Mouse (Mus musculus): ENCODE measurements around the gene Cacfd1. TPM values are rescaled to one million over a fixed set of nuclear protein-coding genes. Genes with fewer than 3 reads are reported as not detected.
A peak's percentile ranks its signal among the peaks of the same experiment; 100 is the strongest.

Cacfd1 gene
- polyA plus RNA-seq (2015; fragmentation: Nextera tagmentation; extraction: Ambion mirVana): 103 TPM in 2 replicates

DNA sequence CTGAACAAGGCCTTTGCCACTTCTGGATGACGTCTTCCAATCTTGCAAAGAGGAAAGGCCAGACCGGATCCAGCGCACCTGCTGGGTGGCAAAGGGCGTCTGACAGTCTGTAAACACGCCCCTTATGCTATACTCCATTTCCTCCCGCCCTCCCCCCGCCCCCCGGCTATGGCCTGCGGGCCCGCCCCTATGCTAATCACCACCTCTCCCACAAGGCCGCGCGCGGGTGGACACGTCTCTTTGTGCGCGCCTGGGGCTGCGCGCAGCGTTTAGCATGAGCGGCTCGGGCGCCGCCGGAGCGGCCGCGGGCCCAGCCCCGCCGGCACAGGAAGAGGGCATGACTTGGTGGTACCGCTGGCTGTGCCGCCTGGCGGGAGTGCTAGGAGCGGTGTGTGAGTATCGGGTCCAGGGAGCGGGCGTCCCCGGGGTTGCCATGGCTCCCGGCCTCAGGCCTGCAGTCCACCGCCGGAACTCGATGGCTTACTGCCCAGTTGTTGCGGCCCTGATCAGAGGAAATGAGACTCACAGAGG lies at the start of gene Cacfd1:
Gene Cacfd1 (plus strand): TSS at position 213 of the 531 bp plus-strand sequence.
- under 1% methylated on average over 37 of the region's 43 CpGs for WGBS
- peak within 1 kb of the TSS; percentile 91 for H3K9ac ChIP-seq (ENCODE audit: low read depth, low read length)
- ATAC-seq: peak; percentile 97

DNA sequence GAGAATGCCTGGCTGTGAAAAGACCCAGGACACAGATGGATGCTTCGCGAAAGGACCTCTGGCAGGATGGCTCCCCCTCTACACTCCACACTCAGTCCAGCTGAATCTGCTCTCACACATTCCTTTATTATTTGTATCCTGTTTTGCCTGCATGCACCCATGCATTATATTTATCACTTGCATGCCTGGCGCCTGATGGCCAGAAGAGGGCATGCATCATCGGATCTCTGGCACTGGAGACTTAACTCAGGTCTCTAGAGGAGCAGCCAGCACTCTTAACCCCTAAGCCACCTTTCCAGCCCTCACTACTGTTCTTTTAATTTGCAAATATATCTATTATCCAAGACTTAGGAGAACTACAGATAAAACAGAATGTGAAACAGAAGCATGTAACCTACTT lies 49.0 kb upstream of the Cacfd1 start:
- H3K9me3 ChIP-seq (ENCODE audit: control insufficient read depth, low read length): no peaks in the 10 kb centered on the region
- peaks cover 25% of the 10 kb centered on the region for H3K4me1 ChIP-seq (ENCODE audit: control insufficient read depth, insufficient read depth, low read depth, low read length)
- 73% methylated on average over 4 of the region's 4 CpGs for WGBS
- peaks cover 24% of the 10 kb centered on the region for H3K36me3 ChIP-seq (ENCODE audit: control insufficient read depth, insufficient read depth, low read length)
- no peaks in the 10 kb centered on the region for H3K27me3 ChIP-seq (replicated peaks; ENCODE audit: control insufficient read depth, insufficient read depth, low read length)
- H3K4me2 ChIP-seq (ENCODE audit: low read length): no peak overlapping the region
- ATAC-seq: no peak
- no peak overlapping the region for H3K4me3 ChIP-seq (ENCODE audit: low read length)
- H3K27ac ChIP-seq (ENCODE audit: low read depth, low read length): no peak overlapping the region
- H3K9ac ChIP-seq (ENCODE audit: low read depth, low read length): no peak overlapping the region

More for the DNA sequence above, at the start of gene Cacfd1:
- Histone ChIP-seq H3K4me2 (ENCODE audit: low read length) (peak within 1 kb of the TSS; percentile 95), H3K27ac (ENCODE audit: low read depth, low read length) (peak within 1 kb of the TSS; percentile 88), H3K9me3 (ENCODE audit: control insufficient read depth, low read length) (no peaks in the 10 kb centered on the region), H3K4me3 (ENCODE audit: low read length) (peak within 1 kb of the TSS; percentile 76), H3K4me1 (ENCODE audit: control insufficient read depth, insufficient read depth, low read depth, low read length) (peaks cover 23% of the 10 kb centered on the region), H3K27me3 (replicated peaks; ENCODE audit: control insufficient read depth, insufficient read depth, low read length) (no peaks in the 10 kb centered on the region), H3K36me3 (ENCODE audit: control insufficient read depth, insufficient read depth, low read length) (peaks cover 11% of the 10 kb centered on the region)

DNA sequence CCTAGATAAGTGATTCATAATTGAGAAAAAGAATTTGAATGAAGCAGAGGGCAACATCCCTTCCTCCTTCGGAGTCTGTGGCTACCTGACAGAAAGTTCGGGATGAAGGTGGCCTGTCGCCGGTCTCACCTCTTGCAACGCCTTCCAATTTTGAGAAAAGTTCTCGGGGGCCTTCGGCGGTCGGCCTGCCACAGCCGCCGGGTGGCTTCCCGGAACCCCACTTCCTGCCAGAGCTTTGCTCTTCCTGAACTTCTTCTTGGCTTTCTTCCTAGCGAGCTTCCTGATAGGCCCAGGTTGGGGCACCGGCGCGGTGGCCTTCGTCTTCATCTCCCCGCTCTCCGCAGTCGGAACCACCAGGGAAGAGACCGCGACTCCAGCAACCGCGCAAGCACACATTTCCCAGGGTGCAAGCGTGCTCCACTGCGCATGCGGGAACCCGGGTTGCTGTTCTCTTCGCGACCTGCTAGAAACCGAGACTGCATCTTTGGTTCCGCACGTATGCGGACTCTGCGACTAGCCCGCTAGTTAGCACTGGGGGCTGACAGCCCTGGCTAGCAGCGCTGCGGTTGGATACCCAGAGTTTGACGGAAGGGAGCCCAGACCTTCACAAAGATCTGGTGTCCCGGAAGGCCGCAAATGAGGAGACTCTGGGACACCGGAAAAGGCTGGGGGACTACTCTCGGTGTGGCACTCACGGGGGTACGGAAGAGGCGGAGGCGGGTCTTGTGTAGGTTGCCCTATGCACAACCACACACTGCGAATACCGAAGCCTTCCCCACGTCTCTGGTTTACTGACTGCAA lies 45.6 kb upstream of the Cacfd1 start, which contains the start of gene Rexo4:
Gene Rexo4 (minus strand): TSS at position 464 of the 801 bp plus-strand sequence.
- Histone ChIP-seq H3K9ac (ENCODE audit: low read depth, low read length) (peak within 1 kb of the TSS; percentile 89), H3K27ac (ENCODE audit: low read depth, low read length) (peak within 1 kb of the TSS; percentile 98), H3K4me1 (ENCODE audit: control insufficient read depth, insufficient read depth, low read depth, low read length) (peaks cover 25% of the 10 kb centered on the region), H3K4me3 (ENCODE audit: low read length) (peak within 1 kb of the TSS; percentile 82), H3K9me3 (ENCODE audit: control insufficient read depth, low read length) (no peaks in the 10 kb centered on the region), H3K4me2 (ENCODE audit: low read length) (peak within 1 kb of the TSS; percentile 71), H3K36me3 (ENCODE audit: control insufficient read depth, insufficient read depth, low read length) (peaks cover 5% of the 10 kb centered on the region; the same call in 1 of the 2 replicates), H3K27me3 (replicated peaks; ENCODE audit: control insufficient read depth, insufficient read depth, low read length) (no peaks in the 10 kb centered on the region)
- WGBS: under 1% methylated on average over 49 of the region's 50 CpGs
- peak; percentile 99 for ATAC-seq

- H3K27me3 ChIP-seq (replicated peaks; ENCODE audit: control insufficient read depth, insufficient read depth, low read length): no peaks in the 10 kb centered on the region
- WGBS: 18% methylated on average over 14 of the region's 14 CpGs
- no peaks in the 10 kb centered on the region for H3K9me3 ChIP-seq (ENCODE audit: control insufficient read depth, low read length)
- ATAC-seq: peak; percentile 3; the same call in 1 of the 2 replicates
- H3K4me1 ChIP-seq (ENCODE audit: control insufficient read depth, insufficient read depth, low read depth, low read length): peaks cover 25% of the 10 kb centered on the region
- H3K36me3 ChIP-seq (ENCODE audit: control insufficient read depth, insufficient read depth, low read length): 0 out of 2 replicates have a peak, but pooled peaks cover 2% of the 10 kb centered on the region
- H3K4me2 ChIP-seq (ENCODE audit: low read length): peak overlapping the region; percentile 71
- peak overlapping the region; percentile 82 for H3K4me3 ChIP-seq (ENCODE audit: low read length)
- H3K9ac ChIP-seq (ENCODE audit: low read depth, low read length): peak overlapping the region; percentile 89
- peak overlapping the region; percentile 98 for H3K27ac ChIP-seq (ENCODE audit: low read depth, low read length)
These were observed 44.9 kb upstream of the Cacfd1 start for GRCm38 (mm10) chr2:26964724-26965370.

DNA sequence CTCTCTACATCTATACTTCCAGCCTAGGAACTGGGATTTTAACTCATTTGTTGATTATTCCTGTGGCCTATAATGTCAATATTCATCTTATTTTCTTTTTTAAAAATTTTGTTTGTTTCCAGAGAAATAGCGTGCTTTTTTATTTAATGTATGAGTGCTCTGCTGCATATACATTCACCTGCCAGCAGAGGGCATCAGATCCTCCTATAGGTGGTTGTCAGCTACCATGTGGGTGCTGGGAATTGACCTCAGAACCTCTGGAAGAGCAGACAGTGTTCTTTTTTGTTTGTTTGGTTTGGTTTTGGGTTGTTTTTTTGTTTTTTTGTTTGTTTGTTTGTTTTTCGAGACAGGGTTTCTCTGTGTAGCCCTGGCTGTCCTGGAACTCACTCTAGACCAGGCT lies 42.5 kb upstream of the Cacfd1 start:
- Histone ChIP-seq H3K36me3 (ENCODE audit: control insufficient read depth, insufficient read depth, low read length) (0 out of 2 replicates have a peak, but pooled peaks cover under 1% of the 10 kb centered on the region), H3K27ac (ENCODE audit: low read depth, low read length) (no peak overlapping the region), H3K9me3 (ENCODE audit: control insufficient read depth, low read length) (no peaks in the 10 kb centered on the region), H3K4me3 (ENCODE audit: low read length) (no peak overlapping the region), H3K4me1 (ENCODE audit: control insufficient read depth, insufficient read depth, low read depth, low read length) (peaks cover 15% of the 10 kb centered on the region), H3K9ac (ENCODE audit: low read depth, low read length) (no peak overlapping the region), H3K27me3 (replicated peaks; ENCODE audit: control insufficient read depth, insufficient read depth, low read length) (no peaks in the 10 kb centered on the region), H3K4me2 (ENCODE audit: low read length) (no peak overlapping the region)
- no peak for ATAC-seq
- WGBS: 83% methylated on average over 2 of the region's 2 CpGs

DNA sequence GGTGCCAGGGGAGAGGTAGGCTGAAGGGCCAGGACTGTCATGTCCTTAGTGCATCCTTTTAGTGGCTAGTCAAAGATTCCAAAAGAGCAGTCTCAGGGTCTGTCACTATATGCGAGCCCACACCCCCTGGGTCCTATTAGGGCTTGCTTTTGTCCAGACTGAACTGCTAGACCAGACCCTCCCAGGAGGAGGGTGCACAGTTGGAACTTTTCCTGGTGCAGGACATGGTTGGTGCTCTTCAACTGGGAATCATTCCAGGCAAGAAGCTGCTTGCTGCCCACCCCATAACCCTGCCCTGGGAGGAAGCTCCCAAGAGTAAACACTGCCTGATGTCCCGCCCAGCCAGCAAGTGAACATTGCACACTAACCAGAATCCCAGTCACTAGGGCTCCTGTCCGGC lies 36.6 kb upstream of the Cacfd1 start, which contains the start of gene Adamts13:
Gene Adamts13 (plus strand): TSS at position 301 of the 400 bp plus-strand sequence.
- Histone ChIP-seq H3K9ac (ENCODE audit: low read depth, low read length) (no peak within 1 kb of the TSS), H3K27ac (ENCODE audit: low read depth, low read length) (no peak within 1 kb of the TSS), H3K36me3 (ENCODE audit: control insufficient read depth, insufficient read depth, low read length) (no peaks in the 10 kb centered on the region), H3K27me3 (replicated peaks; ENCODE audit: control insufficient read depth, insufficient read depth, low read length) (no peaks in the 10 kb centered on the region), H3K9me3 (ENCODE audit: control insufficient read depth, low read length) (no peaks in the 10 kb centered on the region), H3K4me2 (ENCODE audit: low read length) (no peak within 1 kb of the TSS), H3K4me3 (ENCODE audit: low read length) (no peak within 1 kb of the TSS), H3K4me1 (ENCODE audit: control insufficient read depth, insufficient read depth, low read depth, low read length) (no peaks in the 10 kb centered on the region)
- WGBS: 70% methylated on average over 3 of the region's 3 CpGs
- no peak for ATAC-seq

GRCm38 (mm10) chr2:26973960-26974359 lies 35.8 kb upstream of the Cacfd1 start:
- 71% methylated on average over 4 of the region's 4 CpGs for WGBS
- no peaks in the 10 kb centered on the region for H3K27me3 ChIP-seq (replicated peaks; ENCODE audit: control insufficient read depth, insufficient read depth, low read length)
- H3K9ac ChIP-seq (ENCODE audit: low read depth, low read length): no peak overlapping the region
- no peak overlapping the region for H3K27ac ChIP-seq (ENCODE audit: low read depth, low read length)
- no peak overlapping the region for H3K4me2 ChIP-seq (ENCODE audit: low read length)
- H3K36me3 ChIP-seq (ENCODE audit: control insufficient read depth, insufficient read depth, low read length): no peaks in the 10 kb centered on the region
- ATAC-seq: no peak
- no peaks in the 10 kb centered on the region for H3K4me1 ChIP-seq (ENCODE audit: control insufficient read depth, insufficient read depth, low read depth, low read length)
- no peak overlapping the region for H3K4me3 ChIP-seq (ENCODE audit: low read length)
- no peaks in the 10 kb centered on the region for H3K9me3 ChIP-seq (ENCODE audit: control insufficient read depth, low read length)

GRCm38 (mm10) chr2:26980361-26980760 lies 29.4 kb upstream of the Cacfd1 start:
- 74% methylated on average over 1 of the region's 1 CpGs for WGBS
- no peak overlapping the region for H3K27ac ChIP-seq (ENCODE audit: low read depth, low read length)
- H3K9ac ChIP-seq (ENCODE audit: low read depth, low read length): no peak overlapping the region
- H3K4me1 ChIP-seq (ENCODE audit: control insufficient read depth, insufficient read depth, low read depth, low read length): no peaks in the 10 kb centered on the region
- no peak for ATAC-seq
- H3K27me3 ChIP-seq (replicated peaks; ENCODE audit: control insufficient read depth, insufficient read depth, low read length): no peaks in the 10 kb centered on the region
- H3K36me3 ChIP-seq (ENCODE audit: control insufficient read depth, insufficient read depth, low read length): no peaks in the 10 kb centered on the region
- H3K9me3 ChIP-seq (ENCODE audit: control insufficient read depth, low read length): no peaks in the 10 kb centered on the region
- no peak overlapping the region for H3K4me3 ChIP-seq (ENCODE audit: low read length)
- H3K4me2 ChIP-seq (ENCODE audit: low read length): no peak overlapping the region

DNA sequence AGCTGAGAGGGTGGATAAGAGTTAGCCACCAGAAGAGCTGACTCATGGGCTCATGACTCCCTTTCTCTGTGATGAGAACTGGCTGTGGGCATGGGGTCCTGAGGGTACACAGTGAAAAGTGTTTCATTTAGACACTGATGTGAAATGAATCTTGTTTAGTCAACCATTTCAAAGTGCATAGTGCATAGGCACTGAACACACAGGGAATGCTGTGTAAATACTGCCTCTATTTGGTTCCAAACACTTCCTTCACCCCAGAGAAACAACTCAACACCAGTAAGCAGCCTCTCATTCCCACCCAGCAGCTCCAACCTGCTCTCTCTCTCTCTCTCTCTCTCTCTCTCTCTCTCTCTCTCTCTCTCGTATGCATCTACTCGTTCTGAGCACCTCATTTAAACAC lies 25.5 kb upstream of the Cacfd1 start:
- WGBS: 87% methylated on average over 2 of the region's 2 CpGs
- no peaks in the 10 kb centered on the region for H3K36me3 ChIP-seq (ENCODE audit: control insufficient read depth, insufficient read depth, low read length)
- ATAC-seq: no peak
- no peaks in the 10 kb centered on the region for H3K4me1 ChIP-seq (ENCODE audit: control insufficient read depth, insufficient read depth, low read depth, low read length)
- no peak overlapping the region for H3K4me2 ChIP-seq (ENCODE audit: low read length)
- no peaks in the 10 kb centered on the region for H3K27me3 ChIP-seq (replicated peaks; ENCODE audit: control insufficient read depth, insufficient read depth, low read length)
- no peak overlapping the region for H3K27ac ChIP-seq (ENCODE audit: low read depth, low read length)
- H3K4me3 ChIP-seq (ENCODE audit: low read length): no peak overlapping the region
- H3K9me3 ChIP-seq (ENCODE audit: control insufficient read depth, low read length): no peaks in the 10 kb centered on the region
- H3K9ac ChIP-seq (ENCODE audit: low read depth, low read length): no peak overlapping the region

All from hindbrain, embryonic 16.5 days (tissue).